Mouse (Mus musculus): Measurements from ENCODE around the gene Mab21l1. TPM values are rescaled to one million over a fixed set of nuclear protein-coding genes. Genes with fewer than 3 reads are reported as not detected.

Mab21l1 gene
- polyA plus RNA-seq, 1 experiment from 2014 or later = 76.1 TPM

- WGBS = 31% methylated on average over 5 of the region's 5 CpGs
- no peaks in the 10 kb centered on the region for H3K9me3 ChIP-seq (replicated peaks; ENCODE audit: control insufficient read depth, low read length)
- ATAC-seq (replicated peaks; ENCODE audit: insufficient number of reproducible peaks, low FRiP score, low TSS enrichment, low read depth) = no peak
These were observed 47.9 kb downstream of the Mab21l1 start for GRCm38 (mm10) chr3:55830226-55830625.

More at GRCm38 (mm10) chr3:55830226-55830625, 47.9 kb downstream of the Mab21l1 start:
- H3K27me3 ChIP-seq (ENCODE audit: control insufficient read depth, insufficient read depth, low read length) = no peaks in the 10 kb centered on the region
- no peak for DNase-seq (ENCODE audit: low spot score)
- H3K9ac ChIP-seq (replicated peaks; ENCODE audit: low read length) = no peak overlapping the region
- no peaks in the 10 kb centered on the region; the same call in 1 of the 2 replicates for H3K4me1 ChIP-seq (ENCODE audit: control insufficient read depth, insufficient read depth, low read length)
- no peaks in the 10 kb centered on the region for H3K36me3 ChIP-seq (replicated peaks; ENCODE audit: control insufficient read depth, insufficient read depth, low read depth, low read length)
- H3K27ac ChIP-seq (replicated peaks; ENCODE audit: low read depth, low read length) = 0 out of 2 replicates have a peak overlapping the region, but pooled peaks have one; percentile 9
- no peak overlapping the region for H3K4me2 ChIP-seq (ENCODE audit: low read depth, low read length)
- H3K4me3 ChIP-seq (ENCODE audit: low read depth, low read length) = no peak overlapping the region
